Mouse (Mus musculus) lung, postnatal 0 days (tissue): ENCODE data around the gene Rnaseh2b.

ENCODE experiments used
- CTCF ChIP-seq: IDR thresholded peaks from 2 replicates; pipeline ENCODE4 v1.5.1; 2016; ENCODE audit warnings: antibody characterized with exemption, mild to moderate bottlenecking
- EP300 ChIP-seq: IDR thresholded peaks from 2 replicates; pipeline ENCODE4 v1.6.1; 2016; ENCODE audit warnings: antibody characterized with exemption, mild to moderate bottlenecking, control low read depth

- TF ChIP-seq EP300 (no peak), CTCF (no peak)
Observed at GRCm38 (mm10) chr14:62395346-62395745, 103.0 kb downstream of the Rnaseh2b start.
